Mouse (Mus musculus): ENCODE measurements around the gene Tnfrsf1b. TPM values are rescaled to one million over a fixed set of nuclear protein-coding genes. Genes with fewer than 3 reads are reported as not detected.
"Not testable (repeated sequence)": the region's sequence is repeated elsewhere in the genome, so short reads cannot be mapped to it uniquely, and the experiment has no call there.

Tnfrsf1b gene
- total and polyA plus RNA-seq, 3 experiments, result 11.4 to 21.6 (median 14.9) TPM

DNA sequence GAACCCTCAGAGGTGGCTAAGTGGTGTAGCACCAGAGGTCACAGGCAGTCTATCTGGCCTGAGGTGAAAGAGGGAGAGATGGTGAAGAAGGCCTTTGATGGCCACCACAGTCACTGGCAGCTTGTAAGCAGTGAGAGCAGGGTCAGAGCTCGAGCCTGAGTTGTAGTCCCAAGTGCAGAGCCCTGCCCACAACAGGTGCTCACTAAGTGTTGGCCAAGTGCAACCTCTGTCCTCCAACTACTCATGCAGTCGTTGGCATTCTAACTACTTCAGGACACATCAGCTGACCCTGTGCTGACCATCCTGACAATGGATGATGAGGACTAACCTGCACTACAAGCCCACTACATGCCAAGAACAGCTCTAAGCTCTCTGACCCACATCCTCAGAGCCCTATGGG, 59.1 kb downstream of the Tnfrsf1b start:
- no peaks in the 10 kb centered on the region for H3K9me3 ChIP-seq (replicated peaks; ENCODE audit: low read length)
- H3K4me3 ChIP-seq (replicated peaks in 1 of 3; ENCODE audit: low read depth in 2 of 3, low read length in 2 of 3, poor library complexity in 1 of 3), result no peak overlapping the region
- H3K9ac ChIP-seq (ENCODE audit: insufficient read depth, low read depth), result no peak overlapping the region
- DNase-seq (ENCODE audit: extremely low read depth), result no peak
- dilution Hi-C loops (cut with MboI; ENCODE audit: extremely low pct_ligation_motif_present, extremely low pct_unique_long_range_greater_than_20kb, low sequenced_read_pairs), result no loop called here
- no peak for TF ChIP-seq UBTF (IDR thresholded peaks at IDR 0.05; ENCODE audit: low read depth, low read length)
- no peak for TF ChIP-seq MAFK (IDR thresholded peaks at IDR 0.05; ENCODE audit: insufficient replicate concordance, low read length)
- no peak for TF ChIP-seq RAD21 (IDR thresholded peaks at IDR 0.05; ENCODE audit: low read depth, low read length)
- TF ChIP-seq RCOR1 (conservative IDR thresholded peaks at IDR 0.05; ENCODE audit: low read depth, low read length), result no peak
- no peak for TF ChIP-seq MAX (IDR thresholded peaks at IDR 0.05; ENCODE audit: low read length)
- TF ChIP-seq SIN3A (IDR thresholded peaks at IDR 0.05; ENCODE audit: low read length), result no peak
- no peak for TF ChIP-seq TBP (conservative IDR thresholded peaks at IDR 0.05; ENCODE audit: low read depth, low read length)
- TF ChIP-seq MXI1 (IDR thresholded peaks at IDR 0.05; ENCODE audit: low read depth, low read length), result no peak
- no peak for TF ChIP-seq HCFC1 (IDR thresholded peaks at IDR 0.05; ENCODE audit: low read depth, low read length)
- no peak for TF ChIP-seq ZMIZ1 (IDR thresholded peaks at IDR 0.05; ENCODE audit: low read depth, low read length)
- TF ChIP-seq EP300 (IDR thresholded peaks at IDR 0.05; ENCODE audit: low read length), result no peak
- no peak for TF ChIP-seq PAX5 (IDR thresholded peaks at IDR 0.05; ENCODE audit: low read length)
- TF ChIP-seq ELF1 (IDR thresholded peaks at IDR 0.05; ENCODE audit: low read depth, low read length), result no peak
- no peak for TF ChIP-seq ZC3H11A (IDR thresholded peaks at IDR 0.05; ENCODE audit: low read depth, low read length)
- no peak overlapping the region for H3K27ac ChIP-seq (ENCODE audit: insufficient read depth, low read depth)
- H3K4me1 ChIP-seq (ENCODE audit: control insufficient read depth in 1 of 2, insufficient read depth in 2 of 2), result peaks cover 0 to 21% of the 10 kb centered on the region in 2 experiments; a peak in 1 of 4 replicates
- peaks cover under 1% of the 10 kb centered on the region for H3K79me2 ChIP-seq (replicated peaks; ENCODE audit: control insufficient read depth, extremely low read depth, insufficient read depth, poor library complexity, severe bottlenecking)
- peaks cover 10 to 73% of the 10 kb centered on the region in 2 experiments for H3K36me3 ChIP-seq (replicated peaks in 1 of 2; ENCODE audit: control insufficient read depth in 1 of 2, insufficient read depth in 1 of 2, low read length in 1 of 2)
- H3K27me3 ChIP-seq (replicated peaks), result no peaks in the 10 kb centered on the region
- H3K4me2 ChIP-seq (ENCODE audit: insufficient read depth, low read depth, poor library complexity, severe bottlenecking), result no peak overlapping the region
- in situ Hi-C loops (cut with MboI; ENCODE audit: low pct_ligation_motif_present, low pct_unique_long_range_greater_than_20kb, low sequenced_read_pairs), result no loop called here

- H3K9ac ChIP-seq (ENCODE audit: insufficient read depth, low read depth), result no peak overlapping the region
- peaks cover 46 to 74% of the 10 kb centered on the region in 2 experiments for H3K36me3 ChIP-seq (replicated peaks in 1 of 2; ENCODE audit: control insufficient read depth in 1 of 2, insufficient read depth in 1 of 2, low read length in 1 of 2)
- no peak overlapping the region for H3K4me3 ChIP-seq (replicated peaks in 1 of 3; ENCODE audit: low read depth in 2 of 3, low read length in 2 of 3, poor library complexity in 1 of 3)
- in situ Hi-C loops (cut with MboI; ENCODE audit: low pct_ligation_motif_present, low pct_unique_long_range_greater_than_20kb, low sequenced_read_pairs), result no loop called here
- H3K27ac ChIP-seq (ENCODE audit: insufficient read depth, low read depth), result no peak overlapping the region
- no peak for DNase-seq (ENCODE audit: extremely low read depth)
- no peak overlapping the region for H3K4me2 ChIP-seq (ENCODE audit: insufficient read depth, low read depth, poor library complexity, severe bottlenecking)
- peaks cover 0 to 12% of the 10 kb centered on the region in 2 experiments; a peak in 1 of 4 replicates for H3K4me1 ChIP-seq (ENCODE audit: control insufficient read depth in 1 of 2, insufficient read depth in 2 of 2)
- H3K9me3 ChIP-seq (replicated peaks; ENCODE audit: low read length), result no peaks in the 10 kb centered on the region
- no peaks in the 10 kb centered on the region for H3K27me3 ChIP-seq (replicated peaks)
- TF ChIP-seq ELF1 (IDR thresholded peaks at IDR 0.05; ENCODE audit: low read depth, low read length) (no peak), ZMIZ1 (IDR thresholded peaks at IDR 0.05; ENCODE audit: low read depth, low read length) (no peak), ETS1 (conservative IDR thresholded peaks at IDR 0.05; ENCODE audit: low read depth, low read length) (no peak), SIN3A (IDR thresholded peaks at IDR 0.05; ENCODE audit: low read length) (no peak), USF1 (IDR thresholded peaks at IDR 0.05; ENCODE audit: low read depth, low read length) (no peak), BHLHE40 (IDR thresholded peaks at IDR 0.05; ENCODE audit: low read depth, low read length) (no peak), ZNF384 (IDR thresholded peaks at IDR 0.05; ENCODE audit: low read depth, low read length) (no peak), KAT2A (IDR thresholded peaks at IDR 0.05; ENCODE audit: insufficient replicate concordance, low read length) (no peak), POLR2A (IDR thresholded peaks at IDR 0.05; ENCODE audit: low read depth, low read length) (no peak), MXI1 (IDR thresholded peaks at IDR 0.05; ENCODE audit: low read depth, low read length) (no peak), E2F4 (IDR thresholded peaks at IDR 0.05; ENCODE audit: insufficient replicate concordance, low read depth, low read length) (no peak), MAZ (IDR thresholded peaks at IDR 0.05; ENCODE audit: low read depth, low read length) (no peak), NELFE (IDR thresholded peaks at IDR 0.05; ENCODE audit: low read depth, low read length) (no peak), ZKSCAN1 (IDR thresholded peaks at IDR 0.05; ENCODE audit: borderline replicate concordance, low read depth, low read length) (no peak), UBTF (IDR thresholded peaks at IDR 0.05; ENCODE audit: low read depth, low read length) (no peak), GABPA (IDR thresholded peaks at IDR 0.05; ENCODE audit: insufficient replicate concordance, low read depth, low read length) (no peak)
- dilution Hi-C loops (cut with MboI; ENCODE audit: extremely low pct_ligation_motif_present, extremely low pct_unique_long_range_greater_than_20kb, low sequenced_read_pairs), result no loop called here
- H3K79me2 ChIP-seq (replicated peaks; ENCODE audit: control insufficient read depth, extremely low read depth, insufficient read depth, poor library complexity, severe bottlenecking), result no peaks in the 10 kb centered on the region; the same call in 1 of the 2 replicates
Observed at GRCm38 (mm10) chr4:145178918-145179549, 67.6 kb downstream of the Tnfrsf1b start.

DNA sequence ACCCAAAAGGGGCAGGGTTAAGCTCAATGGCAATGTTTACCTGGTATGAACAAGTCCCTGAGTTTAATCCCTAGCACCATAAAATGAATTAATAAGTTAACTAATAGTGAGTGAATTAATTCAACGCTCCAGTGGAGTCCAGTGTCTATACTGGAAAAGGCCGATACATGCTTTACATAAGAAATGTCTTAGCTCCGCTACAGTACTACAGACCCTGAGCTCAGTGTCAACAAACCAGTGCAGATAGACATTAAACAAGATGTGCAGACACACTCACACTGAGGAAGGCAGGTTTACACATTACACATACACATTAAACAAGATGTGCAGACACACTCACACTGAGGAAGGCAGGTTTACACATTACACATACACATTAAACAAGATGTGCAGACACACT, 81.1 kb downstream of the Tnfrsf1b start:
- dilution Hi-C loops (cut with MboI; ENCODE audit: extremely low pct_ligation_motif_present, extremely low pct_unique_long_range_greater_than_20kb, low sequenced_read_pairs); DNase-seq (ENCODE audit: extremely low read depth); H3K79me2 ChIP-seq (replicated peaks; ENCODE audit: control insufficient read depth, extremely low read depth, insufficient read depth, poor library complexity, severe bottlenecking); H3K4me1 ChIP-seq (ENCODE audit: control insufficient read depth in 1 of 2, insufficient read depth in 2 of 2); H3K27ac ChIP-seq (ENCODE audit: insufficient read depth, low read depth); H3K9me3 ChIP-seq (replicated peaks; ENCODE audit: low read length); H3K27me3 ChIP-seq (replicated peaks); H3K4me3 ChIP-seq (replicated peaks in 1 of 3; ENCODE audit: low read depth in 2 of 3, low read length in 2 of 3, poor library complexity in 1 of 3); H3K9ac ChIP-seq (ENCODE audit: insufficient read depth, low read depth); H3K4me2 ChIP-seq (ENCODE audit: insufficient read depth, low read depth, poor library complexity, severe bottlenecking): not testable (repeated sequence)
- H3K36me3 ChIP-seq (replicated peaks in 1 of 2; ENCODE audit: control insufficient read depth in 1 of 2, insufficient read depth in 1 of 2, low read length in 1 of 2), result peaks cover 75 to 93% of the 10 kb centered on the region in 2 experiments
- in situ Hi-C loops (cut with MboI; ENCODE audit: low pct_ligation_motif_present, low pct_unique_long_range_greater_than_20kb, low sequenced_read_pairs), result loop anchor here (25.0 kb wide), 1 partner anchor 403 kb away; no protein-coding TSS in a partner anchor
